Mouse (Mus musculus) midbrain, embryonic 11.5 days (tissue): ENCODE measurements around the gene Hydin. TPM values are rescaled to one million over a fixed set of nuclear protein-coding genes. Genes with fewer than 3 reads are reported as not detected.

Source experiments
- ATAC-seq: fragments of 200-750 bp; cut with Nextera tagmentation; 2 replicates; pipeline ENCODE4 v1.8.0; 2017; ENCODE audit warnings: moderate TSS enrichment, moderate library complexity; ENCODE audit not compliant: low FRiP score
- DNase-seq: peaks from one replicate; pipeline ENCODE4 v3.0.0; 2015; ENCODE audit warnings: low spot score; ENCODE audit errors: missing footprints
- H3K27ac ChIP-seq: fragments of 300-500 bp; sonication (generic); 2 replicates; pipeline ENCODE4 v1.5.1; 2014; ENCODE audit warnings: low read depth, low read length
- H3K27me3 ChIP-seq: fragments of 300-500 bp; sonication (generic); 2 replicates; pipeline ENCODE4 v1.6.1; 2014; ENCODE audit warnings: mild to moderate bottlenecking, low read length, moderate library complexity, mixed read lengths; ENCODE audit not compliant: control insufficient read depth, insufficient read depth
- H3K36me3 ChIP-seq: fragments of 300-500 bp; sonication (generic); 2 replicates; pipeline ENCODE4 v1.6.1; 2014; ENCODE audit warnings: mild to moderate bottlenecking, low read length, moderate library complexity, mixed read lengths; ENCODE audit not compliant: control insufficient read depth, insufficient read depth
- H3K4me1 ChIP-seq: fragments of 300-500 bp; sonication (generic); 2 replicates; pipeline ENCODE4 v1.6.1; 2014; ENCODE audit warnings: low read length; ENCODE audit not compliant: control insufficient read depth, insufficient read depth
- H3K4me2 ChIP-seq: fragments of 300-500 bp; sonication (generic); 2 replicates; pipeline ENCODE4 v1.6.1; 2014; ENCODE audit warnings: mild to moderate bottlenecking, moderate library complexity
- H3K4me3 ChIP-seq: fragments of 300-500 bp; sonication (generic); 2 replicates; pipeline ENCODE4 v1.5.1; 2014; ENCODE audit warnings: low read depth, low read length
- H3K9ac ChIP-seq: fragments of 300-500 bp; sonication (generic); 2 replicates; pipeline ENCODE4 v1.6.1; 2014; ENCODE audit warnings: low read length
- H3K9me3 ChIP-seq: fragments of 300-500 bp; sonication (generic); 2 replicates; pipeline ENCODE4 v1.6.1; 2016; ENCODE audit warnings: low read length; ENCODE audit not compliant: control insufficient read depth
- WGBS: fragments of 180-500 bp; shearing (Covaris S2); extraction: QIAGEN DNeasy Blood & Tissue Kit; methylation state at CpG from one replicate; pipeline ENCODE4 v1.1.7; 2014; 5-methylcytosine and 5-hydroxymethylcytosine counted together
- microRNA-seq: library from miRNA; unstranded; fragments of <30 nt; microRNA quantifications from one replicate; pipeline ENCODE4, GENCODE M21; 2017
- polyA plus RNA-seq: library from polyadenylated mRNA; unstranded; fragments of >200 nt; fragmentation: Nextera tagmentation; extraction: Ambion mirVana; gene quantifications from 2 replicates; pipeline ENCODE4 v1.2.1, GENCODE M21; 2014

The Hydin gene
- polyA plus RNA-seq, 1 experiment from 2014 or later: 0.18 TPM

- H3K4me2 ChIP-seq: no peak overlapping the region
- H3K27me3 ChIP-seq: no peaks in the 10 kb centered on the region
- H3K27ac ChIP-seq: no peak overlapping the region
- no peak overlapping the region for H3K4me3 ChIP-seq
- H3K9me3 ChIP-seq: no peaks in the 10 kb centered on the region
- peak; percentile 61 for DNase-seq
- no peak overlapping the region for H3K9ac ChIP-seq
- no peaks in the 10 kb centered on the region for H3K4me1 ChIP-seq
- peaks cover 2% of the 10 kb centered on the region; the same call in 1 of the 2 replicates for H3K36me3 ChIP-seq
- ATAC-seq: no peak
- WGBS: 96% methylated on average over 3 of the region's 3 CpGs
These were observed 381.8 kb downstream of the Hydin start for GRCm38 (mm10) chr8:110648577-110648976.

DNA sequence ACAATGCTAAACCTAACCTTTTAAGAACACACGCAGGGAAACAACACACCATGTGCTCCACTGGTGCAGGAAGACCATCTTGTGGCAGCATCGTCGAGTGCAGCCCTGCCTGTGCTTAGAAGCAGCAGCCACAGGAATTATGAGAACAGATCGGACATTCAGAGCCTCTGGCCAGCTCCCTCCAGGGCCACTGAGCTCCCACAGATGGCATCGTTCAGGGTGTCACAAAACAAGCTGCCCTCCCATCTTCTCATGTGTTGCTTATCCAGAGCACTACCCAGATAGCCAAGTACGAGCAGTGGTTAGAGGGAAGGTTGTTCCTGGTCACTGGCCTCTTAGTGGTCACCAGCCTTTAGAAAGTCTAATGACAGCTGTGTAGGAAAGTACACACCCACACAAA lies 382.5 kb downstream of the Hydin start:
- no peaks in the 10 kb centered on the region for H3K9me3 ChIP-seq
- H3K4me3 ChIP-seq: no peak overlapping the region
- peaks cover 2% of the 10 kb centered on the region; the same call in 1 of the 2 replicates for H3K36me3 ChIP-seq
- 93% methylated on average over 6 of the region's 6 CpGs for WGBS
- no peaks in the 10 kb centered on the region for H3K4me1 ChIP-seq
- no peak overlapping the region for H3K27ac ChIP-seq
- H3K9ac ChIP-seq: no peak overlapping the region
- no peaks in the 10 kb centered on the region for H3K27me3 ChIP-seq
- DNase-seq: no peak
- H3K4me2 ChIP-seq: no peak overlapping the region
- no peak for ATAC-seq

GRCm38 (mm10) chr8:110650838-110651237 lies 384.1 kb downstream of the Hydin start:
- H3K4me3 ChIP-seq: no peak overlapping the region
- no peak for ATAC-seq
- H3K9me3 ChIP-seq: no peaks in the 10 kb centered on the region
- no peak overlapping the region for H3K4me2 ChIP-seq
- peaks cover under 1% of the 10 kb centered on the region; the same call in 1 of the 2 replicates for H3K36me3 ChIP-seq
- WGBS: 91% methylated on average over 9 of the region's 9 CpGs
- H3K27ac ChIP-seq: no peak overlapping the region
- DNase-seq: peak; percentile 4
- H3K9ac ChIP-seq: no peak overlapping the region
- H3K27me3 ChIP-seq: no peaks in the 10 kb centered on the region
- H3K4me1 ChIP-seq: no peaks in the 10 kb centered on the region

DNA sequence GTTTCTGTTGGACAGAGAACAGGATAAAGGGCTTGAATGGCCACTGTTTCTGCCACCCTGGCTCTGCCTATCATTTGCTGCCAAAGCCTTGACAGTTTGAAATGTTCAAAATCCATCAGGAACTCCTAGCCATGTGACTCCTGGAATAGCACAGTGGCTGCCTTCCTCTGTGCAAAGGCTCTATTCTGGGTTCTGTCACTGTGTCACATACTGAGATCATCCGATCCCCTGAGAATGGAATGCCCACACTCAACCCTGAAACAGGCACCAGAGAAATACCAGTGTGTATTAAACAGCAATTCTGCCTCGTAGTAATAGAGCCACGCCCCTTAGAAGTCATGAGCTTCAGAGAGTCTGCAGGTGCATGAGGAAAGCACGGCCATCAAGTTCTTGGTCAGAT lies 385.1 kb downstream of the Hydin start:
- Histone ChIP-seq H3K27ac (no peak overlapping the region), H3K9me3 (no peaks in the 10 kb centered on the region), H3K36me3 (no peaks in the 10 kb centered on the region), H3K4me2 (no peak overlapping the region), H3K4me3 (no peak overlapping the region), H3K27me3 (no peaks in the 10 kb centered on the region), H3K4me1 (no peaks in the 10 kb centered on the region), H3K9ac (no peak overlapping the region)
- DNase-seq (peak; percentile 37), ATAC-seq (no peak)
- 85% methylated on average over 4 of the region's 4 CpGs for WGBS

DNA sequence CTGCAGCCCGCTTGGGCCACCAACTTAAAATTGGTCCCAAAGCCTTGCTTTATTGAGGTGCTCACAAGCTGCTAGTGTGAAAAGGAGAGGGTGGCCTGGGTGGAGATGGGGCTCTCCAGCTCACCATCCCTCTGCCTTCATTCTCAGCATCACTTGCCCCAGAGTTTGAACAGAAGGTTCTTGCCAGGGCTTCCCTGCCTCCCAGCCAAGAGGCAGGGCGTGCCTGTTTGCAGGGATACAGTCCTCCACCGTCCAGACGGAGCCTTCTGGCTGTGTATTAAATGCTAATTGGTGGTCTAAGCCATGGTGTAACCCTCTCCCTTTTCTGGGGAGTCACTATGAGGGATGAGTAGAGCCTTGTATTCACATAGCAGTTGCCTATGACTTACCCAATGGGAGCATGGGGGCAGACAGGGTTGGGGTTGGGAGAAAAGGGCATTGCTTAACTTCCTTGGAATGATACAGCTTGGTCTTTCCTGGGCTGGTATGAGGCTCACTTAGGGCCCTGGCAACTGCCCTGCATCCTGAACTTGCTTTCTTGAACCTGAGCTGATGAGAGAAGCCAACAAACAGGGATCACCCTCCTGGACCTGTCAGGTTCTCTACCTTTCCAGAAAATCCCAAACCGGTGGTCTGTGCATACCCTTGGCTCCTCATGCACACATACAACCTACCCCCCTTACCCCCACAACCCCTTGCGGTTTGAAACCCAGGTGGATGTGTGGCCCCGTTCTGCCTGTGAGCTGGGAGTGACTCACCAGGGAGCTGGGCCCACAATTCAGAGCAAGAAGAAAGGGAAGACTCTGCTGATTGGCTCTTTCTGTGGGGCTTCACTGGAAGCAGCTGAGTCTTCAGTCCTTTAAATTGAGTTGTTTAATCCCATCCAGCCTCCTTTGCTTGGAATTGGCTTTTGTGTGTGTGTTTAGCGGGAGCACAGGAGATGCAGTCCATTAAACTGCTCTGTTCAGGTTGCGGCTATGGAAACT lies 387.6 kb downstream of the Hydin start:
- Histone ChIP-seq H3K4me3 (no peak overlapping the region), H3K9ac (no peak overlapping the region), H3K27ac (no peak overlapping the region), H3K36me3 (no peaks in the 10 kb centered on the region), H3K9me3 (no peaks in the 10 kb centered on the region), H3K27me3 (no peaks in the 10 kb centered on the region), H3K4me1 (no peaks in the 10 kb centered on the region), H3K4me2 (no peak overlapping the region)
- ATAC-seq: no peak
- 62% methylated on average over 9 of the region's 9 CpGs for WGBS
- peak; percentile 77 for DNase-seq

DNA sequence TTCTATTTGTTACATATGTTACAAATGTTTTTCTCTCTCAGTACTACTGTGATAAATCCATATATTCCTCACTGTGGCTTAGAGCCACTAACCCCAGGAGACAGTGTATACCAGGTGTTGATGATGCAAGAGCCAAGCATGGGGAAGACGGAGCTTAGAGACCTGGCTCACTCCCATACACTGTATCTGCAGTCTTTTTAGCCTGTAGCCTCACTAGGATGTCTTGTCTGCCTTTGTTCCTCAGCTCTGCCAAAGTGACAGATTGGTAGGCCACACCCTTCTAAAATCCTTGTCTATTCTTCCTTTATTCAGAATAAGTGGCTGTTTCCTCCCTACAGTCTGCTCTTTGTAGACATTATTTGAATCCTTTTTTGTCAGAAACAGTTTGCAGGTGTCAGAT lies 389.1 kb downstream of the Hydin start:
- Histone ChIP-seq H3K4me1 (no peaks in the 10 kb centered on the region), H3K4me2 (no peak overlapping the region), H3K4me3 (no peak overlapping the region), H3K27ac (no peak overlapping the region), H3K9ac (no peak overlapping the region), H3K36me3 (peaks cover 2% of the 10 kb centered on the region), H3K9me3 (no peaks in the 10 kb centered on the region), H3K27me3 (no peaks in the 10 kb centered on the region)
- ATAC-seq: no peak
- 95% methylated on average over 1 of the region's 1 CpGs for WGBS
- DNase-seq: peak; percentile 51

GRCm38 (mm10) chr8:110657661-110658060 lies 390.9 kb downstream of the Hydin start:
- Histone ChIP-seq H3K4me1 (no peaks in the 10 kb centered on the region), H3K9ac (no peak overlapping the region), H3K36me3 (peaks cover 3% of the 10 kb centered on the region), H3K4me3 (no peak overlapping the region), H3K4me2 (no peak overlapping the region), H3K9me3 (no peaks in the 10 kb centered on the region), H3K27me3 (no peaks in the 10 kb centered on the region), H3K27ac (no peak overlapping the region)
- 91% methylated on average over 2 of the region's 2 CpGs for WGBS
- ATAC-seq (no peak), DNase-seq (peak; percentile 26)

Small RNA genes within 50 kb of the gene (microRNA-seq; reads per million reads assigned to microRNA genes)
- gene Gm44489 (not detected), gene Gm47306 (not detected)

Other genes with a start within 250 kb of the Hydin start
- gene Chst4, start 227.2 kb upstream of the Hydin start, polyA plus RNA-seq: not detected in 2 replicates
- gene Zfp612, start 187.2 kb upstream of the Hydin start, polyA plus RNA-seq: 10.5 and 12.5 TPM in 2 replicates
- gene Gm21964, start 165.8 kb upstream of the Hydin start, polyA plus RNA-seq: not detected in 2 replicates
- gene Gm17720, start 164.2 kb upstream of the Hydin start, polyA plus RNA-seq: not detected in 2 replicates
- 3.9 and 4.0 TPM in 2 replicates for gene Calb2, start 98.8 kb upstream of the Hydin start, polyA plus RNA-seq
- 13.1 and 13.5 TPM in 2 replicates for gene Cmtr2, start 51.3 kb upstream of the Hydin start, polyA plus RNA-seq